Mouse (Mus musculus) thymus, adult 2 months (tissue): ENCODE measurements around the gene Pars2.

ENCODE experiments used
- CTCF ChIP-seq: fragments of 200-500 bp; IDR thresholded peaks from 2 replicates; pipeline ENCODE4 v1.5.1; 2012; ENCODE audit warnings: mild to moderate bottlenecking, control low read depth, low read length, moderate library complexity, borderline replicate concordance; ENCODE audit not compliant: control insufficient read depth, poor library complexity, insufficient read depth; ENCODE audit errors: extremely low read depth
- POLR2A ChIP-seq: fragments of 200-500 bp; IDR thresholded peaks from 2 replicates; pipeline ENCODE4 v1.6.1; 2012; ENCODE audit warnings: mild to moderate bottlenecking, low read length, control low read depth, moderate library complexity; ENCODE audit not compliant: control insufficient read depth, poor library complexity, insufficient read depth; ENCODE audit errors: extremely low read depth

GRCm38 (mm10) chr4:106615637-106616036, 35.2 kb upstream of the Pars2 start:
- TF ChIP-seq CTCF, result no peak
- no peak for TF ChIP-seq POLR2A
